Mouse (Mus musculus): Measurements from ENCODE around the gene Has3. TPM values are rescaled to one million over a fixed set of nuclear protein-coding genes. Genes with fewer than 3 reads are reported as not detected.

The Has3 gene
- polyA plus RNA-seq (2012; rRNA removed): 0.42 and 0.90 TPM in 2 replicates

DNA sequence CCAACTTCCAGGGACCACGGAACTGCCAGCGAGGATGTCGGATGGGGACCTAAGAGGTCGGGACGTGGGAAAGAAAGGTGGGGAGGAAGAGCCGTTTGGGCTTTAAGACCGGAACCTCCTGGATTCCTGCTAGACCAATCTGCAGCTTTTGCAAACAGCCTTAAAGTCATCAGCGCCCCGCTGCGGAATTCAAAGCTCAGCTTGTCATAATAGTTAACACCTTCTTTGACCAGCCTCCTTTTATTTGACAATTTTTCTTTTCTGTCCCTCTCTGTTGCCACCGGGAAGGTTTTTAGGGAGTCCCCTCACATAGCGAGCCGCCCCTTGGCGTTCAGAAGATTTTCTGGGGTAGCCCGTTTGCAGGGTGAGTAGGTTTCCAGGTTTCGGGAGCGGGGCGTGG, at the start of gene Has3:
TSS of gene Has3 (plus strand) at position 192 of the 400 bp plus-strand sequence.

DNA sequence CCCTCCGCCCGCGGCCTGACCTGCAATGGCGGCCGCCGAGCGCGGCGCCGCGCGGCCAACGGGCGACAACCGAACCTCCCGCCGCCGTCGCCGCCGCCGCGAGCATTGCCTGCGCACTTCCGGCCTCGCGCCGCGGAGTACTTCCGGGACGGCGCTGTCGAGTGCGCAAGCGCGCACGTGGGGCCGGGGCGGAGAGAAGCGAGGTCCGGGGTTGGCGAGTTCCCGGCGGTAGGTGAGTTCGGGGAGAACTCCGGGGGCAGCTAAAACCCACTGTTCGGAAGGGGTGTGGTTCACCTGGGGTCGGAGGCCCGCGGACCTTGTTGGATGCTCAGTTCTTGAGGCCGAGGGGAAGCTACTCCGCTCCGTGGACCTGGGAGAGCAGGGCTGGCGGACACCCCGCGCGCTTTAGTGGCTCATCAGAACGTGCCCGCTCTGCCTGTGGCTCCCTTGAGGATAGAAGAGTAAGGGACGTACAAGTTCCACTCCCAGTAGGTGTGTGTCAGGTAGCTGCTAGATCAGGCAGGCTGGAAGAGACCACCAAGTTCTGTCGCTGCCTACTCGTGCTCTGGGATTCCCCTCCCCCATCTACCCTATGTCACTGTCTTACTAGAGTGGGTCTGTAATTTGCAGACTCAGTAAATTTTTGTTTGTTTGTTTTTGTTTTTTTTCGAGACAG, 23.6 kb downstream of the Has3 start, which contains the start of gene Utp4:
TSS of gene Utp4 (plus strand) at position 156 of the 676 bp plus-strand sequence.

Other genes with a start within 250 kb of the Has3 start
- 1.9 and 2.1 TPM in 2 replicates for gene Tango6, start 187.2 kb upstream of the Has3 start, polyA plus RNA-seq (2012; rRNA removed)
- gene Utp4, start 23.4 kb downstream of the Has3 start, polyA plus RNA-seq (2012; rRNA removed): 7.1 and 8.9 TPM in 2 replicates
- 1.2 and 1.8 TPM in 2 replicates for gene Sntb2, start 65.5 kb downstream of the Has3 start, polyA plus RNA-seq (2012; rRNA removed)
- gene Vps4a, start 161.0 kb downstream of the Has3 start, polyA plus RNA-seq (2012; rRNA removed): 6.6 and 7.1 TPM in 2 replicates
- gene Pdf, start 178.4 kb downstream of the Has3 start, polyA plus RNA-seq (2012; rRNA removed): 19.6 and 51.1 TPM in 2 replicates
- gene Cog8, start 186.4 kb downstream of the Has3 start, polyA plus RNA-seq (2012; rRNA removed): 11.1 and 12.2 TPM in 2 replicates
- 7.9 and 11.7 TPM in 2 replicates for gene Nip7, start 186.6 kb downstream of the Has3 start, polyA plus RNA-seq (2012; rRNA removed)
- 58.4 and 82.4 TPM in 2 replicates for gene Tmed6, start 195.4 kb downstream of the Has3 start, polyA plus RNA-seq (2012; rRNA removed)
- 2.3 and 3.8 TPM in 2 replicates for gene Terf2, start 226.3 kb downstream of the Has3 start, polyA plus RNA-seq (2012; rRNA removed)

All from stomach, adult 2 months (tissue).